Mouse (Mus musculus): ENCODE measurements around the gene Kiss1r.

DNA sequence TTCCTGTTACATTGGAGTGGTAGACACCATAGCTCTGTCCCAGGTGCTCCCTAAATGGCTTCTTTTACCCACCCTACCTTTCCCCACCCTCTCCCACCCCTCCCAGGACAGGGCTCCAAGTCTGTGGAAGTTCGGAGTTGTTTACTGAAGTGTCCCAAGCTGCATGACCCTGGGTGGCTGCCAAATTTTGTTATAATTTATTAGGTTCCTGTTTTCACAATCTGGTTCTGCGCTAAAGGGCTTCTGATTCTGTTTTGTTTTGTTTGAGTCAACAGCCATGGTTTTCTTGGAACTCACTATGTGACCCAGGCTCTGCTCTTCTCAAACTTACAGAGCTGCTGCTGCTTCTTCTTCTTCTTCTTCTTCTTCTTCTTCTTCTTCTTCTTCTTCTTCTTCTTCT, 27.4 kb upstream of the Kiss1r start:
- TF ChIP-seq CTCF (IDR thresholded peaks at IDR 0.05; ENCODE audit: low read depth, low read length) (no peak), POLR2A (IDR thresholded peaks at IDR 0.05; ENCODE audit: borderline replicate concordance, low read depth, low read length) (no peak)

Data from bone marrow macrophage, adult 2 months (primary cell).